Mouse (Mus musculus) yolk sac, embryonic 10.5 days (tissue): ENCODE measurements at regions not wholly inside any gene's neighbourhood (a gene's known extent, or its start where the extent isn't known, plus 50 kb on each side); places are given as distances from the start of the nearest gene placed in this dataset.

Source experiments
- DNase-seq: peaks from one replicate; pipeline ENCODE4 v3.0.0-alpha.2; 2017; ENCODE audit warnings: low spot score

DNA sequence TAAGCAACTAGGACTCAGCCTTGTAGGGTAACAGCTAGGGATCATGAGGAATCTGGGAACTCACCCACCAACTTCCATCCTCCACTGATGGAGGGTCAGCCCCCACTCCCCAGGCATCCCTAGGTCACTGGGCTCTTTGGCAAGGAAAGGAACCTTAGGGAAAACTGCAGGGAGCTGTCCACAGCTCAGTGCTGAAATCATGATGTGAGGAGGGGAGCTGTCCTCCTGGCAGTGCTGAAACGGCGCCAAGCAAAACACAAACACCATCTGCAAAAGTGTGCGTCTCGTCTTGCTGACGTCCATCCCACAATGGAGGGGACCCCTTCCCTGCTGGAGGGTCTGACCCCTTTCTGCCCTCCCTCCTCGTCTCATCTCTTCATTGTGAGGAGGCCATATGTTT is 68.6 kb upstream of the Rph3a start:
- peak; percentile 26 for DNase-seq

DNA sequence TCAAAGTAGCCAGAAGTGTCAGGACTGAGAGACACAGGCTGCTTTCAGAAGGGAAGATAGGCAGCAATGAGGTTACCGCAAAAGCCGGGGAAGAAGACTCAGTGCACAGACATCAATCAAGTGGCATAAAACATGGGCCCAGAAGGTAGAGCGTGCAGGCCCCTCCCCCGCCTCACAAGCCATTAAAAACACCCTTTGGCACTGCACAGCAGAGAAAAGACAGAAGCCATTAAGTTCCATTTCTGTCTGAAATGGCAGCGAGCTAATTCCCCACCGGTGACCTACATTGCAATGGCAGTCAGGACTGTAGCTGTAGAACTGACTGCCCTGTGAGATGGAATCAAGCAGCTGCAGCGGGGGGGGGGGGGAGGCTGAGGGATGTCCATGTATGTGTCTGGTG is 66.8 kb upstream of the Rph3a start:
- no peak for DNase-seq

DNA sequence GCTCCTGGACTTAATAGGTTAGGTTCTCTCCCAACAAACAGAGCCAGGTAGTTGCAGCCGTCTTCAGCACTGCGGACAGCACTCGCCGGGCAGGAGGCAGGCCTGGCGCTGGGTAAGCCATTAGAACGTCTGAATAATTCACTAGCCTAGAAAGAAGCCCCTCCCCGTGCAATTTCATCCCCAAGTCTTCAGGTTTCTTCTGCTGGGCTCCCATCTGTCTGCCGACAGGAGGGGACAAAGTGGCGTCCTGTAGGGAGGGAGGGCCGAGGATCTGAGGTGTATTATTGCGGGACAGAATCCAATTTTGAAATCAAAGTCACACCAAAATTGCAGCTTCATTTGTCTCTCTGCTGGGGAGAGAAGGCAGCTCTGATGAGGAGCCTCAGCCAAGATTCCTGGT is 58.9 kb upstream of the Rph3a start:
- DNase-seq: peak; percentile 17

DNA sequence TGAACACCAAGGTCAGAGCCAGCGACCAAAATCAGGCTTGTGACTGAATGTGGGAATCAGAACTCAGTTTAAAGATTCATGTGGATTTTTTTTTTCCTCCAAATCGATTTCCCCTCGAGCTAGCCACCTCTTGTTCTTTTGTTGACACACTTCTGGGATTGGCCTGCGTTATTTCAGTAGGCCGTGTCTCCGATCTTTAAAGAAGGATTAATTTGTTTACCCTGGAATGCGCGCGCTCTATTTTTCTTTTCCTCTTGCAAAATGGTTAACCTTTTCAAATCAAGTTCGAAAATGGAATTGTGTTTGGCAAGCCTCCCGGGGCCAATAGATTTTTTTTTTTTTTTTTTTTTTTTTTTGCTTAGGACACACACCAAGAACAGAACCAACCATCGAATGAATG is 54.8 kb upstream of the Rph3a start:
- DNase-seq: no peak

DNA sequence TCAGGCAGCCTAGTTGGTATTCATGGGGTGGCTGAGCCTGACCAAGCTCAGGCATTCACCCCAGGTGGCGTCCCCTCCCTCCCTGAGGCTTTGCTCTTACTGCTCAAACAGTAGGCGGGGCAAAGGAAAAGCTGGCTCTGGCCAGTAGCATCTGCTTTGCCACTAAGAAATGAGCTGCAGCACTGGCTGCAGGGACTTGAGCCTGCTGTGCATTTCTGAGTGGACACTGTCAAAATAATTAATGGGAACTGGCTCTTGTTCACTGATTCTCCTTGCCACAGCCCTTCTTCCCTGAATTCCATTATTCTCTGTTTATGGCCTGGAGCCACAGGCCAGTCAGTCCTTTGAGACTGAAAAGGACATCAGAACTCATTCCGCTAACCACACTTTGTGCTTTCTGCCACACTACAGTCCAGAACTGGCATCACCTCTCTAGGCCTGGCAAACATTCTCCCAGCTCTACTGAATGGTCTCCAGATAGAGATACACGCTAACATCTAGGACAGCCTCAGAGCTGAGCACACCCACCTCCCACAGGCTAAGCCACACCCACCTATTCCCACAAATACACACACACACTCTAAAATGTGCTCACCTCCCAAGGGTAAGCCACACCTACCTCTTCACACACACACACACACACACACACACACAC is 53.2 kb upstream of the Rph3a start:
- no peak for DNase-seq

DNA sequence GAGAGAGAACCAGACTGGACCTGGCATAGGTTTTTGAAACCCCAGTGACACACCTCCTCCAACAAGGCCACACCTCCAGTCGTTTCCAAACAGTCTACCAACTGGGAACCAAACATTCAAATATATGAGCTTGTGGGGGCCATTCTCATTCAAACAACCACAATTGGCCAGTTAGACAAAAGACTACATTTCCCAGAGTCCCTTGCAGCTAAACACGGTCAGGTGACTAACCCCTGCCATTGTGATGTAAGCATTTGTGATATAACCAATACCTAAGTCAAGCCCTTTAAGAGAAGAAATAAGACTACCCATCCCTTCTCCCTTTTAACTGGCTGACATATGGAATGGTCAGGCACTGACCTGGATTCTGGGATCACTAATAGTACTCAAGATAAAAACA is 51.8 kb upstream of the Rph3a start:
- DNase-seq: no peak
